Mouse (Mus musculus) heart, adult 10 weeks (tissue): ENCODE results near the gene Marc2. TPM values are rescaled to one million over a fixed set of nuclear protein-coding genes. Genes with fewer than 3 reads are reported as not detected.

Experiments
- polyA plus RNA-seq: library from polyadenylated mRNA; stranded (reverse); fragments of 350-450 nt; fragmentation: Illumina TruSeq; extraction: RNeasy Lipid Tissue Mini Kit (QIAGEN cat#74804); gene quantifications from one replicate; pipeline ENCODE4 v1.2.3, GENCODE M21; 2014; ENCODE audit warnings: low read depth, low replicate concordance

Gene Marc2
- polyA plus RNA-seq: 63.2 TPM

GRCm38 (mm10) chr1:184846092-184846750, at the start of gene Marc2:
Gene Marc2 (minus strand): TSS chr1:184846451.

GRCm38 (mm10) chr1:184882281-184883268, 36.3 kb upstream of the Marc2 start, which contains the start of gene C130074G19Rik:
Gene C130074G19Rik (minus strand): TSS chr1:184883218.

GRCm38 (mm10) chr1:184810780-184811575, 35.3 kb downstream of the Marc2 start, which contains the start of gene Marc1:
Gene Marc1 (minus strand): TSS chr1:184811313.

Other genes with a start within 250 kb of the Marc2 start
- gene Hlx, start 113.8 kb downstream of the Marc2 start, polyA plus RNA-seq: 8.1 TPM
- not detected for gene Marc1, start 35.1 kb downstream of the Marc2 start, polyA plus RNA-seq
- 19.3 TPM for gene C130074G19Rik, start 36.8 kb upstream of the Marc2 start, polyA plus RNA-seq
- 6.1 TPM for gene Mark1, start 153.1 kb upstream of the Marc2 start, polyA plus RNA-seq